Mouse (Mus musculus): ENCODE results near the gene Gemin7.

DNA sequence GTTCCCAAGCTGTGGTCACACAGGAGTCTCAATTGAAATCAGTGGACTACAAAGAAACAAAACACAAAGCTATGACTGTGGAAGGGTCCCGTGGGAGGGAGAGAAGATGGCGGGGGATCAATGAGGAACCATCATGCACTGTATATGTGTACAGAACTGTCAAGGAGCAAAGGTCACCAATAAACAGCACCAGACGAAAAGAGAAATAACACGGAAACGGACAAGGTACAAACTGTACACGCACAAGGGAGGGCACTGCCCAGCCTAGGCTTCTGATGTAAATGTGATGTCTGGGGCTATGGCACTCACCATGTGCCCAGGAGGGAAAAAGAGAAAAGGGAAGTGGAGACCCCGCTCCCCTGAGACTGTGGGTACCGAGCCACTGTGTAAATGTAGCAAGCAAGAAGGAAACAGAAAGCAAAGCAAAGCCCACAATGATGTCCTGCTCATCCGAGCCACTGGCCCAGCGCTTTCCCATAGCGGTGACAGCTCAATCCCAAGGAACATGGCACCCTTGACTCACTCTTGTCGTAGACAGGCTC is 37.7 kb upstream of the Gemin7 start:
- no peak for TF ChIP-seq CTCF (conservative IDR thresholded peaks at IDR 0.05 in 1 of 2, IDR thresholded peaks at IDR 0.05 in 1 of 2; ENCODE audit: low read depth in 2 of 2, low read length in 2 of 2)
- TF ChIP-seq NELFE (IDR thresholded peaks at IDR 0.05; ENCODE audit: low read depth, low read length) = no peak
- no peak for TF ChIP-seq SMC3 (IDR thresholded peaks at IDR 0.05; ENCODE audit: low read depth, low read length)
- no peak for TF ChIP-seq RAD21 (IDR thresholded peaks at IDR 0.05; ENCODE audit: low read depth, low read length)
- no peak for TF ChIP-seq POLR2A (IDR thresholded peaks at IDR 0.05; ENCODE audit: low read depth, low read length)
- no peak for TF ChIP-seq ZC3H11A (IDR thresholded peaks at IDR 0.05; ENCODE audit: low read depth, low read length)
- TF ChIP-seq EP300 (IDR thresholded peaks at IDR 0.05; ENCODE audit: low read length) = peak; percentile 29; the same call in 1 of the 2 replicates
- no peak for TF ChIP-seq HCFC1 (IDR thresholded peaks at IDR 0.05; ENCODE audit: low read depth, low read length)
- no peak for TF ChIP-seq BHLHE40 (IDR thresholded peaks at IDR 0.05; ENCODE audit: low read depth, low read length)
- TF ChIP-seq JUN (IDR thresholded peaks at IDR 0.05; ENCODE audit: insufficient read depth, low read depth, low read length) = no peak

All from CH12.LX (cell line).